Mouse (Mus musculus): ENCODE data around the gene Rtl5.
"Not testable (repeated sequence)": the region's sequence is repeated elsewhere in the genome, so short reads cannot be mapped to it uniquely, and the experiment has no call there.

The Rtl5 gene

GRCm38 (mm10) chrX:102070591-102071471, at the start of gene Rtl5:
Gene Rtl5 (minus strand): TSS chrX:102071304.
- peak; percentile 61 for DNase-seq

GRCm38 (mm10) chrX:102119042-102119864, 48.1 kb upstream of the Rtl5 start, which contains the start of gene Pin4:
Gene Pin4 (plus strand): TSS chrX:102119447.
- DNase-seq, result peak; percentile 97

GRCm38 (mm10) chrX:102115676-102116075, 44.6 kb upstream of the Rtl5 start:
- no peak for DNase-seq

GRCm38 (mm10) chrX:102109349-102109748, 38.2 kb upstream of the Rtl5 start:
- DNase-seq, result not testable (repeated sequence)

- DNase-seq, result not testable (repeated sequence)
These were observed 32.7 kb upstream of the Rtl5 start for GRCm38 (mm10) chrX:102103830-102104229.

GRCm38 (mm10) chrX:102101886-102102285, 30.8 kb upstream of the Rtl5 start:
- no peak for DNase-seq

- no peak for DNase-seq
These were observed 23.3 kb upstream of the Rtl5 start for GRCm38 (mm10) chrX:102094381-102094904.

GRCm38 (mm10) chrX:102090605-102091004, 19.5 kb upstream of the Rtl5 start:
- DNase-seq, result no peak

GRCm38 (mm10) chrX:102085798-102086443, 14.8 kb upstream of the Rtl5 start:
- DNase-seq, result no peak

- DNase-seq, result no peak
These were observed 11.2 kb upstream of the Rtl5 start for GRCm38 (mm10) chrX:102082340-102082739.

GRCm38 (mm10) chrX:102081573-102082279, 10.6 kb upstream of the Rtl5 start:
- DNase-seq, result peak; percentile 68

GRCm38 (mm10) chrX:102081076-102081475, 10.0 kb upstream of the Rtl5 start:
- DNase-seq, result no peak

- no peak for DNase-seq
These were observed 6.0 kb upstream of the Rtl5 start for GRCm38 (mm10) chrX:102076886-102077765.

- DNase-seq, result no peak
These were observed 4.1 kb upstream of the Rtl5 start for GRCm38 (mm10) chrX:102075158-102075557.

- DNase-seq, result no peak
These were observed 3.3 kb upstream of the Rtl5 start for GRCm38 (mm10) chrX:102074435-102074834.

GRCm38 (mm10) chrX:102073605-102074325, 2.7 kb upstream of the Rtl5 start:
- DNase-seq, result no peak

- DNase-seq, result no peak
These were observed 413 bp upstream of the Rtl5 start for GRCm38 (mm10) chrX:102071517-102071916.

- no peak for DNase-seq
These were observed 2.1 kb downstream of the Rtl5 start for GRCm38 (mm10) chrX:102068811-102069540.

- no peak for DNase-seq
These were observed 4.0 kb downstream of the Rtl5 start for GRCm38 (mm10) chrX:102067118-102067517.

GRCm38 (mm10) chrX:102066134-102066533, 5.0 kb downstream of the Rtl5 start:
- DNase-seq, result peak; percentile 67
